ENCODE assay signal across 8 mouse cellular contexts in genomic region chr6:90809960-90810362, GRCm38 (mm10).
DNase-seq lines count a peak whose midpoint lies in the region; ATAC-seq and TF ChIP-seq lines count a peak whose summit lies in the region.

No protein-coding gene starts in this region.

- WGBS in forebrain, embryonic 16.5 days, result under 1% methylated on average over 22 of the region's 22 CpGs
- 3% methylated on average over 22 of the region's 22 CpGs for WGBS in liver, embryonic 13.5 days (ENCODE audit: insufficient replicate concordance)
- 4% methylated on average over 22 of the region's 22 CpGs for WGBS in neural tube, embryonic 13.5 days
- 5% methylated on average over 21 of the region's 22 CpGs for WGBS in stomach, postnatal 0 days

- H3K36me3 ChIP-seq in forebrain, embryonic 16.5 days (ENCODE audit: control insufficient read depth, insufficient read depth), result no peaks in the 10 kb centered on the region
- no peaks in the 10 kb centered on the region for H3K36me3 ChIP-seq in liver, embryonic 13.5 days
- no peaks in the 10 kb centered on the region for H3K36me3 ChIP-seq in neural tube, embryonic 13.5 days
- H3K36me3 ChIP-seq in stomach, postnatal 0 days (ENCODE audit: control insufficient read depth, insufficient read depth, low read length), result no peaks in the 10 kb centered on the region

- H3K4me2 ChIP-seq in forebrain, embryonic 16.5 days (ENCODE audit: low read length), result peak overlapping the region; percentile 61
- no peak overlapping the region for H3K4me2 ChIP-seq in liver, embryonic 13.5 days
- H3K4me2 ChIP-seq in neural tube, embryonic 13.5 days, result peak overlapping the region; percentile 62
- no peak overlapping the region for H3K4me2 ChIP-seq in stomach, postnatal 0 days (replicated peaks; ENCODE audit: low read depth)

- peak overlapping the region; percentile 53 for H3K9ac ChIP-seq in forebrain, embryonic 16.5 days (replicated peaks; ENCODE audit: low read depth, low read length)
- no peak overlapping the region for H3K9ac ChIP-seq in liver, embryonic 13.5 days
- H3K9ac ChIP-seq in neural tube, embryonic 13.5 days, result peak overlapping the region; percentile 65
- H3K9ac ChIP-seq in stomach, postnatal 0 days (ENCODE audit: low read length), result no peak overlapping the region

- peak overlapping the region; percentile 44 for H3K4me3 ChIP-seq in forebrain, embryonic 16.5 days (replicated peaks; ENCODE audit: low read length)
- no peak overlapping the region for H3K4me3 ChIP-seq in liver, embryonic 13.5 days (replicated peaks)
- peak overlapping the region; percentile 41 for H3K4me3 ChIP-seq in neural tube, embryonic 13.5 days
- H3K4me3 ChIP-seq in stomach, postnatal 0 days (ENCODE audit: low read depth, low read length), result no peak overlapping the region

- no peaks in the 10 kb centered on the region for H3K9me3 ChIP-seq in forebrain, embryonic 16.5 days (ENCODE audit: control insufficient read depth, low read length)
- no peaks in the 10 kb centered on the region for H3K9me3 ChIP-seq in liver, embryonic 13.5 days (replicated peaks)
- no peaks in the 10 kb centered on the region for H3K9me3 ChIP-seq in neural tube, embryonic 13.5 days
- H3K9me3 ChIP-seq in stomach, postnatal 0 days (ENCODE audit: control insufficient read depth, low read length), result no peaks in the 10 kb centered on the region

- TF ChIP-seq EP300 in stomach, postnatal 0 days (optimal IDR thresholded peaks at IDR 0.05), result no peak

- peaks cover 46% of the 10 kb centered on the region for H3K4me1 ChIP-seq in forebrain, embryonic 16.5 days (replicated peaks; ENCODE audit: control insufficient read depth, insufficient read depth, low read length)
- H3K4me1 ChIP-seq in liver, embryonic 13.5 days (replicated peaks), result no peaks in the 10 kb centered on the region
- peaks cover 50% of the 10 kb centered on the region for H3K4me1 ChIP-seq in neural tube, embryonic 13.5 days (replicated peaks)
- peaks cover 2% of the 10 kb centered on the region; the same call in 1 of the 2 replicates for H3K4me1 ChIP-seq in stomach, postnatal 0 days (replicated peaks; ENCODE audit: control insufficient read depth, insufficient read depth)

- TF ChIP-seq CTCF in stomach, postnatal 0 days (IDR thresholded peaks at IDR 0.05; ENCODE audit: low read depth), result peak; percentile 51

- H3K27ac ChIP-seq in forebrain, embryonic 16.5 days (ENCODE audit: low read length), result peak overlapping the region; percentile 17; the same call in 1 of the 2 replicates
- H3K27ac ChIP-seq in liver, embryonic 13.5 days, result no peak overlapping the region
- H3K27ac ChIP-seq in neural tube, embryonic 13.5 days (replicated peaks), result peak overlapping the region; percentile 68
- no peak overlapping the region for H3K27ac ChIP-seq in stomach, postnatal 0 days (replicated peaks)

- intact Hi-C loops in heart, postnatal 14 days (cut with DNase I), result loop anchor here (10.0 kb wide), 2 partner anchors 155 to 245 kb away; no protein-coding TSS in a partner anchor

- no peaks in the 10 kb centered on the region for H3K27me3 ChIP-seq in forebrain, embryonic 16.5 days (replicated peaks; ENCODE audit: control insufficient read depth, insufficient read depth, low read length)
- peaks cover 38% of the 10 kb centered on the region for H3K27me3 ChIP-seq in liver, embryonic 13.5 days
- no peaks in the 10 kb centered on the region; the same call in 1 of the 2 replicates for H3K27me3 ChIP-seq in neural tube, embryonic 13.5 days
- no peaks in the 10 kb centered on the region; the same call in 1 of the 2 replicates for H3K27me3 ChIP-seq in stomach, postnatal 0 days (ENCODE audit: control insufficient read depth, insufficient read depth, low read length)

- ATAC-seq in forebrain, embryonic 16.5 days, result peak; percentile 82
- peak; percentile 43; the same call in 1 of the 2 replicates for ATAC-seq in liver, embryonic 13.5 days (ENCODE audit: low read depth)
- peak; percentile 76 for ATAC-seq in neural tube, embryonic 13.5 days (ENCODE audit: low read depth)
- ATAC-seq in stomach, postnatal 0 days (ENCODE audit: low FRiP score, low TSS enrichment), result peak; percentile 71

- DNase-seq in CD4-positive, CD25-positive, alpha-beta regulatory T cell, adult 2 months (ENCODE audit: low read depth, low spot score), result peak; percentile 92
- peak; percentile 95 for DNase-seq in cerebellum, adult 11 months
- peak; percentile 72 to 79 for DNase-seq in heart, postnatal 14 days
- peak; percentile 34 to 56 for DNase-seq in kidney, postnatal 36 days
- peak; percentile 9 for DNase-seq in liver, embryonic 13.5 days
- DNase-seq in stomach, postnatal 0 days (ENCODE audit: low spot score), result peak; percentile 69

Comparison
In these comparisons a context has a peak if more than half of its experiments do, and no peak if none do; other contexts are left out.
1. DNase-seq: peak in every context shown above with its lines; median percentile 95 in cerebellum, adult 11 months; 92 in CD4-positive, CD25-positive, alpha-beta regulatory T cell, adult 2 months; 76 in heart, postnatal 14 days; 69 in stomach, postnatal 0 days; 45 in kidney, postnatal 36 days; 9 in liver, embryonic 13.5 days.
2. H3K27ac ChIP-seq: peak in forebrain, embryonic 16.5 days (single experiment) and neural tube, embryonic 13.5 days (single experiment); none in liver, embryonic 13.5 days (single experiment) and stomach, postnatal 0 days (single experiment).
3. H3K4me2 ChIP-seq: peak in forebrain, embryonic 16.5 days (single experiment) and neural tube, embryonic 13.5 days (single experiment); none in liver, embryonic 13.5 days (single experiment) and stomach, postnatal 0 days (single experiment).
4. H3K4me3 ChIP-seq: peak in forebrain, embryonic 16.5 days (single experiment) and neural tube, embryonic 13.5 days (single experiment); none in liver, embryonic 13.5 days (single experiment) and stomach, postnatal 0 days (single experiment).
5. H3K9ac ChIP-seq: peak in forebrain, embryonic 16.5 days (single experiment) and neural tube, embryonic 13.5 days (single experiment); none in liver, embryonic 13.5 days (single experiment) and stomach, postnatal 0 days (single experiment).
6. Peak in every context shown above with its lines, with median percentiles within 50 percentile points of each other: ATAC-seq.